ENCODE assay signal across 25 mouse cellular contexts in the genomic region with DNA sequence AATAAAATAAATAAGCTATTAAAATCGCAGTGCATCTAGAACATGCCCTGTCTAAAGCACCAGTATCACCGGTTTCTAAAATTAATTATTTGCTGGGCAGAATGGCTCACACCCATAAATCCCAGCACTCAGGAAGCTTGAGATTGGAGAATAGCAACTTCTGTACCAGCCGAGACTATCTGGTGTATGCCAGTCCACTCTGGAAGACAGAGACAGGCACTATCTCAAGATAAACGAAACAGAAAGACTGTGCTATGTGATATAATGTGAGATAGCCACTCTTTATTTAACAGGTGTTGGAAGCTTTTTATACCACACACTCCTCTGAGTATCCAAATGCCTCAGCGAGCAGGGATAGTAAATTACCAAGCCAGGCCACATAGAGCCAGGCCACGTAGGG. TPM values are rescaled to one million over a fixed set of nuclear protein-coding genes. Genes with fewer than 3 reads are reported as not detected.
DNase-seq lines count a peak whose midpoint lies in the region; ATAC-seq and TF ChIP-seq lines count a peak whose summit lies in the region.
"Had no signal": no experiment of that assay in that cellular context is flagged by ENCODE, and none has a peak within 500 bp of the region (broad histone marks: within the 10 kb centered on the region; RNA-seq: fewer than 3 reads in every experiment).

No protein-coding gene starts in this region.

- DNase-seq in G1E (ENCODE audit: low spot score), result no peak
- DNase-seq in induced T-regulatory cell, adult 2 months (ENCODE audit: low read depth), result peak; percentile 44
- no peak for DNase-seq in liver, embryonic 14.5 days (ENCODE audit: low read depth in 3 of 3, low spot score in 3 of 3)
- no peak for DNase-seq in liver, postnatal 0 days
- DNase-seq in adrenal gland, adult (ENCODE audit: inconsistent age in 2 of 2, low spot score in 1 of 2), result no peak
- no peak for DNase-seq in thymus, postnatal 25 days
- no peak for DNase-seq in kidney, adult 18-20 months
- DNase-seq: adrenal gland, postnatal 10 days; adrenal gland, postnatal 36 days; B cell, adult 2 months; cerebellum, adult 18-20 months; cerebellum, adult 9-10 months; cerebellum, postnatal 14 days; gastrocnemius, postnatal 25 days; heart, adult 2 months; heart, postnatal 14 days had no signal

- peak; percentile 64 for ATAC-seq in G1E (ENCODE audit: extremely low read depth, insufficient number of reproducible peaks, low FRiP score, poor library complexity, severe bottlenecking)
- ATAC-seq in liver, embryonic 14.5 days (ENCODE audit: insufficient read depth), result peak; percentile 30; the same call in 1 of the 2 replicates
- ATAC-seq in liver, postnatal 0 days, result no peak
- no peak for ATAC-seq in monocyte, adult 5-6 weeks (replicated peaks; ENCODE audit: insufficient number of reproducible peaks, low FRiP score, low TSS enrichment, poor library complexity, severe bottlenecking)
- ATAC-seq: activated CD4-positive, CD25-positive, alpha-beta regulatory T cell, adult 4 months; forebrain, embryonic 14.5 days had no signal

- peak; percentile 48; the same call in 1 of the 2 replicates for TF ChIP-seq EP300 in liver, embryonic 14.5 days (IDR thresholded peaks at IDR 0.05; ENCODE audit: low read depth)
- TF ChIP-seq EP300 in liver, postnatal 0 days (IDR thresholded peaks at IDR 0.05; ENCODE audit: low read depth), result peak; percentile 74

- no peak overlapping the region for H3K9ac ChIP-seq in liver, embryonic 14.5 days (replicated peaks)
- no peak overlapping the region for H3K9ac ChIP-seq in liver, postnatal 0 days (replicated peaks)
- H3K9ac ChIP-seq: heart, embryonic 13.5 days; hindbrain, embryonic 12.5 days; hindbrain, embryonic 15.5 days had no signal

- no peak overlapping the region for H3K4me3 ChIP-seq in G1E (ENCODE audit: low read depth, low read length)
- H3K4me3 ChIP-seq in liver, embryonic 14.5 days (ENCODE audit: insufficient read depth in 1 of 2, low read depth in 2 of 2, low read length in 2 of 2), result no peak overlapping the region
- H3K4me3 ChIP-seq in liver, postnatal 0 days (ENCODE audit: low read depth, low read length), result no peak overlapping the region
- H3K4me3 ChIP-seq: forebrain, embryonic 10.5 days; heart, adult 2 months; heart, embryonic 10.5 days; heart, embryonic 13.5 days; hindbrain, embryonic 12.5 days; hindbrain, embryonic 15.5 days had no signal

- H3K4me2 ChIP-seq in liver, embryonic 14.5 days (ENCODE audit: low read depth), result no peak overlapping the region
- H3K4me2 ChIP-seq in liver, postnatal 0 days (ENCODE audit: low read depth, low read length), result no peak overlapping the region
- H3K4me2 ChIP-seq: heart, embryonic 13.5 days; hindbrain, embryonic 12.5 days; hindbrain, embryonic 15.5 days had no signal

- H3K27ac ChIP-seq in liver, embryonic 14.5 days, result no peak overlapping the region
- no peak overlapping the region for H3K27ac ChIP-seq in liver, postnatal 0 days (ENCODE audit: low read depth)
- H3K27ac ChIP-seq: forebrain, embryonic 10.5 days; heart, adult 2 months; heart, embryonic 10.5 days; heart, embryonic 13.5 days; hindbrain, embryonic 12.5 days; hindbrain, embryonic 15.5 days had no signal

- 43% methylated on average over 6 of the region's 6 CpGs for WGBS in liver, embryonic 14.5 days (ENCODE audit: insufficient replicate concordance)
- 64% methylated on average over 6 of the region's 6 CpGs for WGBS in liver, postnatal 0 days (ENCODE audit: insufficient replicate concordance)

- no peak for TF ChIP-seq CTCF in G1E (IDR thresholded peaks at IDR 0.05; ENCODE audit: low read depth, low read length)
- TF ChIP-seq CTCF in liver, embryonic 14.5 days (IDR thresholded peaks at IDR 0.05; ENCODE audit: low read depth), result no peak
- no peak for TF ChIP-seq CTCF in liver, postnatal 0 days (IDR thresholded peaks at IDR 0.05; ENCODE audit: low read depth)

- peaks cover 74% of the 10 kb centered on the region for H3K36me3 ChIP-seq in G1E (replicated peaks)
- H3K36me3 ChIP-seq in liver, embryonic 14.5 days (replicated peaks; ENCODE audit: control insufficient read depth, insufficient read depth, low read depth), result peaks cover 29% of the 10 kb centered on the region
- H3K36me3 ChIP-seq in liver, postnatal 0 days (replicated peaks; ENCODE audit: insufficient read depth, low read length), result peaks cover 15% of the 10 kb centered on the region; the same call in 1 of the 2 replicates
- H3K36me3 ChIP-seq: hindbrain, embryonic 12.5 days; hindbrain, embryonic 15.5 days had no signal

- H3K4me1 ChIP-seq in G1E (ENCODE audit: insufficient read depth, low read depth, low read length), result peaks cover 56% of the 10 kb centered on the region
- H3K4me1 ChIP-seq in liver, embryonic 14.5 days (replicated peaks; ENCODE audit: control insufficient read depth in 2 of 2, insufficient read depth in 2 of 2, low read length in 1 of 2), result peaks cover 6 to 8% of the 10 kb centered on the region in 2 experiments
- peaks cover 3% of the 10 kb centered on the region; the same call in 1 of the 2 replicates for H3K4me1 ChIP-seq in liver, postnatal 0 days (ENCODE audit: insufficient read depth)

- peaks cover 10% of the 10 kb centered on the region for H3K9me3 ChIP-seq in G1E (replicated peaks)
- no peaks in the 10 kb centered on the region for H3K9me3 ChIP-seq in liver, embryonic 14.5 days (ENCODE audit: control insufficient read depth, low read length)
- H3K9me3 ChIP-seq in liver, postnatal 0 days (ENCODE audit: low read length), result no peaks in the 10 kb centered on the region
- H3K9me3 ChIP-seq: heart, embryonic 10.5 days; heart, embryonic 13.5 days; hindbrain, embryonic 12.5 days; hindbrain, embryonic 15.5 days had no signal

- H3K27me3 ChIP-seq in G1E (ENCODE audit: insufficient read depth, low read length), result no peaks in the 10 kb centered on the region
- H3K27me3 ChIP-seq in liver, embryonic 14.5 days (ENCODE audit: control insufficient read depth, insufficient read depth, low read length), result no peaks in the 10 kb centered on the region
- no peaks in the 10 kb centered on the region for H3K27me3 ChIP-seq in liver, postnatal 0 days (ENCODE audit: insufficient read depth, low read length)
- H3K27me3 ChIP-seq: CH12.LX; heart, embryonic 13.5 days; hindbrain, embryonic 12.5 days; hindbrain, embryonic 15.5 days had no signal

RNA-seq across cellular contexts. Expression of gene Ifnar1, which starts 13.6 kb away (rescaled TPM):
- total RNA-seq in G1E (2014; fragmentation: Nextera tagmentation) (73.0 and 103 TPM in 2 replicates), G1E (2017) (65.5 and 72.3 TPM in 2 replicates)
- 15.1 and 16.2 TPM in 2 replicates for polyA plus RNA-seq in G1E (2012)
- polyA plus RNA-seq in liver, embryonic 14.5 days (2012; rRNA removed), result 9.3 and 11.6 TPM in 2 replicates
- polyA plus RNA-seq in liver, embryonic 14.5 days (2014; fragmentation: Nextera tagmentation; extraction: Ambion mirVana), result 15.4 and 16.2 TPM in 2 replicates
- 16.3 and 16.6 TPM in 2 replicates for polyA plus RNA-seq in liver, postnatal 0 days (2015; fragmentation: Nextera tagmentation; extraction: Ambion mirVana)
- total RNA-seq in monocyte, adult 5-6 weeks (2017), result 91.0 to 131 TPM (median 108 TPM) in 3 replicates

Comparison
In these comparisons a context has a peak if more than half of its experiments do, and no peak if none do; other contexts are left out.
1. ATAC-seq: peak in G1E (single experiment) and liver, embryonic 14.5 days (single experiment); none in liver, postnatal 0 days (single experiment) and monocyte, adult 5-6 weeks (single experiment).